Mouse (Mus musculus) testis, postnatal 10 days (tissue): ENCODE data around the gene Gm8113.
A peak's percentile ranks its signal among the peaks of the same experiment; 100 is the strongest.
"Not testable (repeated sequence)": the region's sequence is repeated elsewhere in the genome, so short reads cannot be mapped to it uniquely, and the experiment has no call there.

ENCODE experiments used
- DNase-seq: peaks from one replicate; pipeline ENCODE4 v3.0.0; 2021; ENCODE audit warnings: low spot score

Gene Gm8113

GRCm38 (mm10) chr14:43924688-43925403 lies at the start of gene Gm8113:
Gm8113 (plus strand) TSS chr14:43925390.
- peak; percentile 65 for DNase-seq

DNA sequence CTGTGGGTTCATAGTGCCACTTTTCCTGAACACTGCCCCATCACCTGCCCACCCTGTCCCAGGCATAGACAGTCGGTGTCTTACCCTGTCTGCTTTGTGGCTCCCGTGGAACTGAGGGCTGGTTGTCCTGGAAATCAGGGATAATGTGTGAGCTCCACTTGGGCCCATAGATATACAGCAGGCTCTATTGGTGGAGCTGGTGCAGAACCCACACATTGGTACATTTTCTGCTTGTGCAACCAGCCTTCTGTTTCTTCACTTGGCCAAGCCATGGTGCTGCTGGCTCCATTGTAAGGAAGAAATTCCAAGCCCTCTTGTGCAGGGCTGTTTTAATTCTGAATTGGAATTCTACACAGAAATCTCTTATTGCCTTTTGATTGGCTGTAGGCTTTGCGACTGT lies 49.8 kb upstream of the Gm8113 start, which contains the start of gene Ear1:
TSS of gene Ear1 (minus strand) at position 101 of the 400 bp plus-strand sequence.
- not testable (repeated sequence) for DNase-seq

GRCm38 (mm10) chr14:43877789-43878188 lies 47.4 kb upstream of the Gm8113 start:
- DNase-seq: not testable (repeated sequence)

DNA sequence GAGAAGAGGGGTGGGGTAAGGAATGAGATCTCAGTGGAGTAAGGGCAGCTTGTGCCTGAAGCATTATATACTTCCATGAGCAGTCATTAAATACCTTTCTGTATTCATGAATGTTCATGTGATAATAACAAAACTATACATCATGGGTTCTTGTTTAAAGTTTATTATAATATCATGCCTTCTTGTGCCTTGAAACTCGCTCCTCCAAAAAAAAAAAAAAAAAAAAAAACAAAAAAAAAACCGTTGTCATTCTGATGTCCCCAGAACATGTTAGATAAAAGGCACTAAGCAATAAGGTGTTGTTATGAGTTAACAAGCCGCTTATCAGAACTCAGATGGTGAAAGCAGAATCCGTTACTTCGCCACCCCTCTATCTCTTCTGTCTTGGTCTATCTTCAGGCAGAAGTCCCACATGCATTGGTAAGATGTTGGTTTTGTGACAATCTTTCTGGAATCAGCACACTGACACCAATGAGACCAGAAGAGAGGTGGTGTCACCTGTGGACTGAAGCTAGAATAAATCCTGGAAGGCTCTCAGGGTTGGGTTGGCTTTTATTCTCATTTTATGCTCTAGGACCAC lies 45.1 kb upstream of the Gm8113 start:
- not testable (repeated sequence) for DNase-seq

DNA sequence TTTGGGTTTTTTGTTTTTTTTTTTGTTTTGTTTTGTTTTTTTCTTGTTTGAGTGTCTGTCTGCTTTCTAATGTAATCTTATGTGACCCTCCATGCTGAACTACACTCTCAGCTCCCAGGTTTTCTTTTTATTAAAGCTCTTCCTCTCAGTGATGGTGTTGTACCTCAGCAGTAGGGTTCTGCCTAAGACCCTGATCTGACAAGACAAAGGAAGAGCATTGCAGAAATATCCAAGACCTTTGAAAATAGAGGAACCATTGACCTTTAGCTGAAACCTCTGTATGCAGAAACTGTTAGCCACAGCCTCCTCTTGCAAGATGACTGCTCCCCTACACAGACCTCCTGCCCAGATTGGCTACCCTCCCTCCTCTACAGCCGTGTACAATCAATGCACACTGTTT lies 39.0 kb upstream of the Gm8113 start:
- not testable (repeated sequence) for DNase-seq

DNA sequence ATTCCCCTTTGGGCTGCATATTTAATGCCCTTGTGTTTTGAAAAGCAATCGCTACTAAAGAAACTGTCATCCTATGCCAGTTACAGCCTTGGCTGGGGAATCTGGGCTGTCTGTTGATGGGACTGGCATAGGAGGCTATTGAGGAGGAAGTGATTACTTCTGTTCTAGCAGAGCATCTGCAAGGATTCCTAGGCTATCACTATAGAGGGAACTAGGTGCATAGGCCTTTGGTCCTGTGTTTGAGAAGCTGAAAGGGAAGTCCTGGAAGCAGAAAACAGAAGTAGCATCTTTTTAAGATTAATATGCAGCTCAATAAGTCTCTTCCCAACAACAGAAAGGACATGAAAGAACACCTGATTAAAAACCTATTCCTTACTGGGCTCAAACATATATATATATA lies 33.9 kb upstream of the Gm8113 start:
- DNase-seq: not testable (repeated sequence)

GRCm38 (mm10) chr14:43895357-43895756 lies 29.8 kb upstream of the Gm8113 start:
- DNase-seq: not testable (repeated sequence)

GRCm38 (mm10) chr14:43898577-43898976 lies 26.6 kb upstream of the Gm8113 start:
- DNase-seq: not testable (repeated sequence)

DNA sequence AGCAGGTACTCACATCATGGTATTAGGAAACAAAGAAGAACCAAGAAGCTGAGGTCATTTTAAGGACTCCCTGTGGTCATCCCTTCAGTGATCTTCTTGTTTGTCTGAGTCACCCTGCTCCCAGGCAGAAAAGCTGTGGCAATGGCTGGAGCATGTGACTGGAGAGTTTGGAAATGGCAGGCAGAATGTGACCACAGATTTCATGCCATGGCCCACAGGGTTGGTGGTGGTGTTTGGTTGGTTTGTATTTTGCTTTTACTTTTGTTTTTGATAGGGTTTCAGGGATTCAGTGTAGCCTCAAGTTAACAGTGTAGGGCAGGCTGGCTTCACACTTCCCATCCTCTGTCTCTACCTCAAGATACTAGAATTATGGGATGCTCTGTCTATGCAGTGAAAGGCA lies 7.0 kb upstream of the Gm8113 start:
- DNase-seq: not testable (repeated sequence)

- DNase-seq: not testable (repeated sequence)
Observed at GRCm38 (mm10) chr14:43923459-43923858, 1.7 kb upstream of the Gm8113 start, which contains the start of gene Ear10. Ear10 (minus strand) TSS chr14:43923559.

- DNase-seq: not testable (repeated sequence)
Observed at GRCm38 (mm10) chr14:43925404-43925950, 287 bp downstream of the Gm8113 start.

DNA sequence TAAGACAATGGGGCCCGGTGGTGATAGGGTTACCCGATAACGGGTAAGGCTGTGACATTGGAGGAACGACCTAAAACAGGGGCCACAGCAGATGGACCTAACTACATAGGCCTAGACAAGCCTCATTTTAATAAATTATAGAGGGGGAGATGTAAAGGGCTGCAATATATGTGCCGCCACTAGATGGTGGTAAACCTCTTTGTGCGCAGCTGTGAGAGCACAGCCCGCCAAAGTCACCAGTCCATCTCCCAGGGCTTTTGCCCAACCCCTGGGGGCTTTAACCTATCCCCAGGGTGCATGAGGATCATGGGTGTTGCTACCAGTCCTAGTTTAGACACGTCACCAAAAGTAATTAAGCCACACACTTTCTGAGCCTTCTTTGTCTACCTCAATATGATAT lies 7.8 kb downstream of the Gm8113 start:
- peak; percentile 61 for DNase-seq

GRCm38 (mm10) chr14:43933399-43933798 lies 8.2 kb downstream of the Gm8113 start:
- DNase-seq: not testable (repeated sequence)

DNA sequence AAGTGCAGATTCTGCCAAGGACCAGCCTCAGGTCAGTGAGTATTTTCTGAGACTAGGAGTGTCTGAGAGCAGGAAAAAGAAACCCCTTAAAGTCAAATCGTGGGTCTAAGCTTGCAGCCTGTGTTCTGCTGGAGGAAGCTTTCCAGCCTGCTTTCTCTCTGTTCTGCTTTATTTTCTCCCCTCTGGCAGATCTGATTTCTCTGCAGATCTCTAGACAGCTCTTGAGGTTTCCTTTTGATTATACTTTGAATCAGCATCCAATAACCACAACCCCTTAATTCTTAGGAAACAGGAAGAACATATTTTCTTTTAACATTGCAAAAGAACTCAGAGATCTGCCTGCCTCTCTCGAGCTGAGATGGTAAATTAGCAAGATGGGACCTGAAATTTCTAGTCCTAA lies 28.2 kb downstream of the Gm8113 start:
- DNase-seq: not testable (repeated sequence)

DNA sequence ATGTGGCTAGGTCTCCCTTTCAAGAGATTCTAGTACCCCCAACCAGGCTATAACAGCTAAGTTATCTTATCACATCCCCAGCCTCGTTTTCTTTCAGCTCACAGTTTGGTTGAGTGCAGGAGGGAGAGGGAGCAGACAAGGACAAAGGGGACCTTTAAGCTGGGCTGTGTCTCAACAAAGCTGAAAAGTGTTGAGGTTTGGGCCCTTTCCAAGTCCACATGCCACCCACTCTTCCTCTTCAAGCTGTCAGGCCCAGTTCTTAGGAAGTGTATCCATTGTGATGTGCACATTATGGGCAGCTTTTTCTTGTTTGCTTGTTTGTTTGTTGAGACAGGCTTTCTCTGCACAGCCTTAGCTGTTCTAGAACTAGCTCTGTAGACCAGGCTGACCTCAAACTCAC lies 29.9 kb downstream of the Gm8113 start:
- not testable (repeated sequence) for DNase-seq

DNA sequence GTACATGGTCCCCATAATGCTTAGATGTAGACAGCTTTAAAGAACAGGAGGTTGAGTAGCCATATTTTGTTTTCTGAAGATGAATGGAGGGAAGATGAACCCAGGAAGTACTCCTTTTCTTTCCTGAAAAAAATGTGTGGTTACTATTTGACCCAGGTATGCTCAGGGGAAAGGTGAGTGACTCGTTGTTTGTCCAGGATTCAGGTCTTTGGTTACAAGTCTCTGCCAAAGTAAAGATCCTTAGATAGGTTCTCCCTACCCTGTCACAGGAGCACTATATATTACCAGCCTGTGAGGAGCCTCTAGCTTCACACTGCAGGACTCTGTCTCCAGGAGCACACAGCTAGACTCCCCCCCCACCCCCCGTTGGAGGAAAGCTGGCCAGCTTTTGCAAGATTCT lies 31.6 kb downstream of the Gm8113 start, which contains the start of gene Ang5:
TSS of gene Ang5 (plus strand) at position 301 of the 400 bp plus-strand sequence.
- DNase-seq: not testable (repeated sequence)
